Mouse (Mus musculus): Measurements from ENCODE around the gene BC049715.

BC049715 gene

DNA sequence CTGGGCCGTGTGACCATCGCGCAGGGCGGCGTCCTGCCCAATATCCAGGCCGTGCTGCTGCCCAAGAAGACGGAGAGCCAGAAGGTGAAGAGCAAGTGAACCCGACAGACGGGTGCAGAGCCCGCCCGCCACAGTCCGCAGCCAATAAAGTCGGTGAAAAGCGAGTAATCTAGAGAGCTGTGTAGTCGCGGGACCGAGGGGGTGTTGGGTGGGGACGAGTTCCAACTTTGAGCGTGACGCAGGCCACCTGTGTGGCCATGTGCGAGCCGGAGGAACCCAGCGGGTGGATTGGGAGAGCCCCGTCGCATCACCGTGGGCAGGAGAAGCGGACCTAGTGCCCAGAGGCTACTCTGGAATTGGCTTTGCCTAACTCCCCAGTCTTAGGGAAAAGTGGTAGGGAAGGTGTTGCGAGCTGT lies 18.8 kb upstream of the BC049715 start:
- DNase-seq (ENCODE audit: low read depth, low spot score): peak; percentile 62

DNA sequence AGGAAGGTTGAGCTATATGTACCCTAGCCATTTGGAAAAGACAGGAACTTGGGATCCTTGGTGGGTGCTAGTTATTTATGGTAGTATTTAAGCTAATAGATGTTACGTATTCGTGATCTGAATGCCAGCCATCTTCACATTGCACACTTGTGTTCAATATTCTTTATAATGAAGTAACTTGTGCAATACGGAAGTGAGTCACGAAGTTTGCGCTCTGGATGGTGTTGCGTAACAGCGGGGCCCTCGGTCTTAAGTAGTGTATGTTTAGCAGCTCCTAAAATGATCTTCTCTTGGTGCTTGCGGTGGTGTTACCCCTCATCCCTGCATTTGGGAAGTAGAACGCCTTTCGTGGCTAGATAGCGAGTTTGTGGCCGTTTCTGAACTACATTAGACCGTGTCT lies 18.3 kb upstream of the BC049715 start:
- peak; percentile 79 for DNase-seq (ENCODE audit: low read depth, low spot score)

- peak; percentile 22 for DNase-seq (ENCODE audit: low read depth, low spot score)
Measured at GRCm38 (mm10) chr6:136809673-136810072, 17.8 kb upstream of the BC049715 start.

- DNase-seq (ENCODE audit: low read depth, low spot score): no peak
Measured at GRCm38 (mm10) chr6:136811196-136811595, 16.2 kb upstream of the BC049715 start.

- no peak for DNase-seq (ENCODE audit: low read depth, low spot score)
Measured at GRCm38 (mm10) chr6:136813117-136813516, 14.3 kb upstream of the BC049715 start.

DNA sequence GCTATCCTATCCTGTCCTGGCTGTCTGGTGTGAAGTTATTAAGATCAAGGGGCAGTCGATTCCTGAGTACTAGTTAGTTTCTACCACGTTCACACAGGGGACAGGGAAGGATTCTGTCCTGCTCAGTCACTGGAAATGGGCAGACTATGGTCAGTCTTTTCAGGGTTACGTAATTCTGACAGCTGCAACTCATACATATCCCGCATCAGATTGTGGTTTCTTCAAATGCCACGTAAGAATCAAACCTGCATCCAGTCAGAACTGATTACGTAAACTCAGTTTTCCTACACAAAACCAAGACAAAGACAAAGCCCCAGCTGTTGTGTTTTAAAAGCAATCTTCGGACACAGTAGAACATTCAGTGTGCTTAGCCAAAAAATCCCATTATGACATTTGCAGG lies 12.0 kb upstream of the BC049715 start:
- no peak for DNase-seq (ENCODE audit: low read depth, low spot score)

- no peak for DNase-seq (ENCODE audit: low read depth, low spot score)
Measured at GRCm38 (mm10) chr6:136816826-136817225, 10.6 kb upstream of the BC049715 start.

GRCm38 (mm10) chr6:136817549-136817948 lies 9.9 kb upstream of the BC049715 start:
- DNase-seq (ENCODE audit: low read depth, low spot score): no peak

- no peak for DNase-seq (ENCODE audit: low read depth, low spot score)
Measured at GRCm38 (mm10) chr6:136820381-136820780, 7.0 kb upstream of the BC049715 start.

- DNase-seq (ENCODE audit: low read depth, low spot score): no peak
Measured at GRCm38 (mm10) chr6:136821086-136821485, 6.3 kb upstream of the BC049715 start.

DNA sequence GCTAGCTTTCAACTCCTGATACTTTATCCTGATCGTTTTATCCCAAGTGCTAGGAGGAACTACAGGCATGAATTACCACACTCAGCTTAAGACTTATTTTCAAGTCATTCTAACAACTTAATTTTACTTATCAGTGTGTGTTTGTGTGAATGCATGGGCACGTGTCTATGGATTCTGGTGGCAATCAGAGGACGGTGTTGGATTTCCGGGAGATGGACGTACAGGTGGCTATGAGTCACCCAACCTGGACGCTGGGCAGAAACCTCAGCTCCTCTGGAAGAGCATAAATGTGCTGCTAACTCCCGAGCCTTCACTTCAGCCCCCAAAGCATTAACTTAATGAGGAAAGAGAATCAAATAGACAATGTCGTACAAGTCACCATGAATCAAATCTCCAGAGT lies 2.4 kb upstream of the BC049715 start:
- DNase-seq (ENCODE audit: low read depth, low spot score): no peak

DNA sequence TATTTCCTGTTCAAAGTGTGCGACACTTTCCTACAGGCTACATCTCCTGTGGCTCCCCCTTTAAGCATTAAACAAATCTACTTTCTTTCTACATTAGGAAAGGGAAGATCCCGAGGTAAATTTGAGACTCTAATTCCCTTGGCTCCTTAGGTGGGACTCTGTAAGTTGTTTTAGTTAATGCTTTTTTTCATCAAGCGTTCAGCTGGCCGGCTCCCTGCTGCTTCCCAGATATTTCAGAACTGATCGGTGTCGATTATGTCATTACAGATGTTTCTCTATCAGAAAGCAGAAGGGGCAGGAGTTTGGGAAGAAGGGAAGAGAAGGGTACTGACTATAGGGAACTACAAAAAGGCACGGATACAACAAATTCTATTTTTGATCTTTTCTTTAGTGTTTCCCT lies 310 bp upstream of the BC049715 start:
- no peak for DNase-seq (ENCODE audit: low read depth, low spot score)

DNA sequence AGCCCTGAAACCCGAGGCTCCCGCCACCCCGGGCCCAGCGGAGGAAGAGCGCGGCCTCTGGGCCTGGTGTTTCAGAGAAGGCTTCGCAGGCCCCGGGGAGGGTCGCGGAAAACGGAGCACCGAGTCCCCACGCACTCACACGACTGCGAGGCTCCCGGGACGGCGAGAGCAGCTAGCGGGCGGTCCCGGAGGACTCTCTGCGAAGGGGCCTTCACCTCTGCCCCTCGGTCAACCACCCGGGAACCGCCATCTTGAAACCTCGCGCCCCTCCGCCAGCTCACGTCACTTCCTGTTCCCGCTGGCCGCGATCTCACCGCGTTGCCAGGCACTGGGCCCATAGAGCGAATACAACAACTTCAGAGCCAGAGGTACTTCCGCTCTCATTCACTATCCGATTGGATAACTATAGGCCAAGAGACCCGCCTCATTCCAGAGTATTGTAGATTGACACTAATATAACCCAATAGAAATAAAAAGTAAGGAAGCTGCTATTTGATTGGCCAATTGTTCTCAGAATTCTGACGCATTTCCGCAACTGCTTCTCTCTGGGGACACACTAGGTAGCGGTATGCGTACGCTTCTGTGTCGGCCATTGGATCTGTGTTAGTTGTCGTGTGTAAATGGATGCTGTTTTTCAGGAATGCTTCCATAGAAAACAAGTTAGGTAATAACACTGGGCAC lies 595 bp downstream of the BC049715 start, which contains the start of gene Wbp11:
TSS of gene Wbp11 (minus strand) at position 353 of the 681 bp plus-strand sequence.
- peak; percentile 99 for DNase-seq (ENCODE audit: low read depth, low spot score)

DNA sequence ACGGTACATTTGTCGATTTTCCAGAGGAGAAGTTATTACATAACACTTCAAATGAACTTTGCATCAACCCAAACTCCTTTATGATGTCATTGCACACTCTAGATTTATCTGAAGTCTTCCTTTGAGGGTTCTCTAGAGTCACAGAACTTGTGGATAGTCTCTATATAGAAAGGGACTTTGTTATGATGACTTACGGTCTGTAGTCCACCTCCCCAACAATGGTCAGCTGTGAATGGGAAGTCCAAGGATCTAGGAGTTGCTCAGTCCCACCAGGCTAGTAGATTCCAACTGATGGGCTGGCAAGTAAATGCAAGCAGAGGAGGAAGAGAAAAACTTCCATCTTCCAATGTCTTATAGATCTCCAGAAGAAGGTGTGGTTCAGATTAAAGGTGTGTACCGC lies 1.3 kb downstream of the BC049715 start:
- DNase-seq (ENCODE audit: low read depth, low spot score): no peak

- peak; percentile 62 for DNase-seq (ENCODE audit: low read depth, low spot score)
Measured at GRCm38 (mm10) chr6:136831712-136832111, 4.3 kb downstream of the BC049715 start.

GRCm38 (mm10) chr6:136835352-136835751 lies 7.9 kb downstream of the BC049715 start, which contains the start of gene Smco3:
Gene Smco3, minus strand, starts transcription at chr6:136835452.
- DNase-seq (ENCODE audit: low read depth, low spot score): no peak

GRCm38 (mm10) chr6:136837323-136837722 lies 9.9 kb downstream of the BC049715 start:
- no peak for DNase-seq (ENCODE audit: low read depth, low spot score)

GRCm38 (mm10) chr6:136844903-136845302 lies 17.5 kb downstream of the BC049715 start:
- no peak for DNase-seq (ENCODE audit: low read depth, low spot score)

DNA sequence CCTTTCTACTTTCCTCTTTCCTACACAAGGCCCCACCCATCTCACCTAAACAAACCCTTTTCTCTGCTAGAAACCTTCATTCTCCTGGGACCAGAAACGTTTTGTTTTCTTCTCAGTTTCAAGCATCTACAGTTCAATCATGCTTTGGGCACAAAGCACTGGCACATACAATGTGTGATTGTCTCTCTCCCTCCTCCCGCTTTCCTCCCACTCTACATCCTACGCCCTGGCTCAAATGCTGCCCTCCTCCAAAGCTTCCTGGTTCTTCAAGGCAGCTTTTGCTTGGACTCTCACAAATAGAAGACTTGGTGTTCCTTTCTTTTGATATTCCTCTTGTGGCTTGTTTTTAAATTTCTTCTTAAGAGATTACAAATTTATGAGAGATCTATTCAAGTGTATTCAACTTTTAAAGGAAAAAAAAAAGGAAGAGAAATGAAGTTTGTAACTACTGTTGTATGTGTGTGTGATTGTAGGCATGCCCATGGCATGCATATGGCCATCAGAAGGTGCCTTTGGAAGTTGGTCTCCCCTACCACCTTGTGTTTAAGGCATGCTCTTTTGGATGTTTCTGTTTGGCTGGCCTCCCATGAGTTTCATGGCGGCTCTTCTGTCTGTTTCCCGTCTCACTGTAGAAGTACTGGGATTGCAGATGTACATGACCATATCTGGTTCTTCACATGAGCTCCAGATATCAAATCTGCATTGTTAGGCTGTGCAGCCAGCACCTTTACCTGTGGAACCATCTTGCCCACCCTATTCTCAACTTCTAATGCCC lies 18.5 kb downstream of the BC049715 start:
- no peak for DNase-seq (ENCODE audit: low read depth, low spot score)

DNA sequence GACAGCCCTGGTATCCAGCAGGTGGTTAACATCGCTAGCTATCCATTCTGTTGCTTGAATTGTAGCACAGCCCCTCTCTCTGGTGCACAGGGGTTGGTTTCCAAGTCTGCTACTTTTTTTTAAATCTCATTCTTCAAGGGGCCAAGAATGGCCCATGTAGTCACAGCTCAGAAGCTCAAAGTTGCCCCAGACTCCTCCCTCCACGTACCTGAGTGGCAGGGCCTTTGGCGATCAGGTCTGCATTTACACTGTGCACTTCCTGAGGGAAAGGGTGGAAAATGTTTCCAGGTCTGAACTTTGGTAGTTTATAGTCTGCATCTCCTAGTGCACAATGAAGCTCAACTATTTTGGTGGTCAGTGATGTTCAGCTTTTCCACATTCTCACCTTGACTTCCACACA lies 19.8 kb downstream of the BC049715 start:
- no peak for DNase-seq (ENCODE audit: low read depth, low spot score)

DNA sequence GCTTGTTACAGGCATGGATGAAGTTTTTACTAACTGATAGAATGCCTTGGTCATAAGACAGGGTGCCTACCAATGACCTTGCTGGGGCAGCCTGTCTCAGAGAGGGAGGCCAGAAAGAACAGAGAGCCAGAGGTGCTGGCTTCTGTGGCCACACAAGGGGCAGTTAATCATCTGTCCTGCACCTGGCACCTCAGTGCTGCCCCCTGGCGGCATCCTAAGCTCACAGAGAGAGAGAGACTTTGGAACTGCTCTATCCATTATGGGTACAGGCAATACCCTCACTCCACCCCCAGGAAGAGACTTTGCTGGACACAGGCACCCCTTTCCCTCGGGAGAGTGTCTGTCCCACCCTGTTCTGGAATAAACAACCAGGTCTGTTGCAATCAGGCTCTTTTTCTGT lies 20.4 kb downstream of the BC049715 start:
- peak; percentile 48 for DNase-seq (ENCODE audit: low read depth, low spot score)

DNA sequence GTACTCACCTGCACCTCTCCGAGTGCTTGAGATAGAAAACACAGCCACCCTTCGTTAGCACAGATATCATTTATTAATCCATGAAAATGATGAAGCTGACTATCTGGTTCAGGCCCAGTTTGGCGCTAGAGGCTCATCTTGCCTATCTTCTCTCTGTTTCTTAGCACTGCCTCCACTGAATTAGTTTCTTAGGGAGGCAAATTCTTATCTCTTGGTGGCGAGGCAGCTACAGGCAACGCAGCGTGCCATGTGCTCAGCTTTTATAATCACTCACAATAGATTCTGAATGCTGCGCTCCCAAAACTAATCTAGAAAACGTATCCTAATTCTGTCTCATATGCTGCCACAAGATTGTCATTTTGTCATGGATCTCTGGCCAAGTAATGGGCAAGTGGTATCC lies 21.0 kb downstream of the BC049715 start:
- no peak for DNase-seq (ENCODE audit: low read depth, low spot score)

DNA sequence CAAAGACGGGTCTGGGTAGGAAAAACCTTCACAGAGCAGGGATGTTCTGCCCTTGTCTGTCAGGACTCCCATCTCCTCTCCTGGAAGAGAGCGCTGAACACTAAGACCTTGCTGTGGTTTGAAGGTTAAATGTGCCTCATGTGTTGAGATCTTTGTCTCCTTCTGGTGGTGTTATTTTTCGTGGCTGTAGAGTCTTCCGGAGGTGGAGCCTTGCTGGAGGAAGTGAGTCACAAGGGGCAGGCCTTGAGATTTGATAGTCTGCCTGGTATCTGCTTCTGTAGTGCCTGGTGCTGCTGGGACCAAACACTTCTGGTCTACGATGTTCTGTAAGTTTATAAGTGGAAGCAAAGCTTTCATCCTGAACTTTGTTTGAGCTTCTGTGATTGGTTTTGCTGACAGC lies 21.5 kb downstream of the BC049715 start:
- peak; percentile 23 for DNase-seq (ENCODE audit: low read depth, low spot score)

Measured in CD4-positive helper T cell, adult 2 months (primary cell).